Mouse (Mus musculus) adrenal gland, adult 10 weeks (tissue): ENCODE measurements around the gene Hadhb. TPM values are rescaled to one million over a fixed set of nuclear protein-coding genes. Genes with fewer than 3 reads are reported as not detected.

ENCODE experiments used
- polyA plus RNA-seq: library from polyadenylated mRNA; stranded (reverse); fragments of 350-450 nt; fragmentation: Illumina TruSeq; extraction: RNeasy Lipid Tissue Mini Kit (QIAGEN cat#74804); gene quantifications from one replicate; pipeline ENCODE4 v1.2.3, GENCODE M21; 2014; ENCODE audit warnings: low read depth, low replicate concordance

Hadhb gene
- polyA plus RNA-seq = 1,997 TPM

DNA sequence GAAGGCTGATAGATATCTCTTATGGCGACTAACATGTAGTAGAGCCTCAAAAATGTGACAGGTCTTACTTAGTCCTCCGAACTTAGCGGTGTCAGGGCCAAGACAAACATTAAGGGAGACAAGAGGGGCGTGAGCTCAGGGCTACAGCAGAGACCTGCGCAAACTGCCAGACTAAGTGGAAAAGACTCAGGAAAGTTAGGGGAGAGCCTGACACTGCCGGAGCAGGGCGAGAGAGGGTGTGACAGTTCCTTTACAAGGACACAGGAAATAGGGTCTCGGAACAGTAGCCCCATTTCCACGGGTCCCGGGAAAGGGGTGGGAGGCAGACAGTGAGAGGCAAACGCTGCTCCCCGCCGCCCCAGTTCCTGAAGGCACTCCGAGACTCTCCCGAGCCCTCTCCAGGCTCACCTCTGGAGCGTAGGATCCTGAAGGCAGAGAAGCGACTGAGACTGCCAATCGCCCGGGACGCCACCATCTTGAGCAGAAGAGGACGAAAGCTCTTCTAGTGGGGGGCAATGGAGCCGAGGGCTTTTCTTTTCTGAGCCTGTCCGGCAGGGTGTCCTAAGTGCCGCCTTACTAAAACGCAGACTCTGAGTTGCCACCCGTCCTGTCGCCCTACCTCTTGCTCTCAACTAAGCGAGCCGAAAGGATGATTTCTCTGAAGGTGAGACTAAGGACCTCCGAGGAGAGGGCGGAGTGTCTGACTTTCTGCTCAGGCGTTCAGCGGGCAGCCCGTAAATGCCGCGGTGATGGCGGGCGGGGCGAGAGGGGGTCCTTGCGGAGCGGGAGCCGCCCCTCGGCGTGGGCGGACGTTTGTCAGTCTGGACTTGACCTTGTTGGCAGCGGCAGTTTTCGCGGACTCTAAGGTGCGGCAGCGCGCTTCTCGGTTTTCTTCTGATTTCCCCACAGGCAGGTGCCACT is at the start of gene Hadhb, which contains the start of gene Hadha:
Gene Hadhb (plus strand): TSS at position 775 of the 921 bp plus-strand sequence.
Gene Hadha (minus strand): TSS at position 689 of the 921 bp plus-strand sequence.

DNA sequence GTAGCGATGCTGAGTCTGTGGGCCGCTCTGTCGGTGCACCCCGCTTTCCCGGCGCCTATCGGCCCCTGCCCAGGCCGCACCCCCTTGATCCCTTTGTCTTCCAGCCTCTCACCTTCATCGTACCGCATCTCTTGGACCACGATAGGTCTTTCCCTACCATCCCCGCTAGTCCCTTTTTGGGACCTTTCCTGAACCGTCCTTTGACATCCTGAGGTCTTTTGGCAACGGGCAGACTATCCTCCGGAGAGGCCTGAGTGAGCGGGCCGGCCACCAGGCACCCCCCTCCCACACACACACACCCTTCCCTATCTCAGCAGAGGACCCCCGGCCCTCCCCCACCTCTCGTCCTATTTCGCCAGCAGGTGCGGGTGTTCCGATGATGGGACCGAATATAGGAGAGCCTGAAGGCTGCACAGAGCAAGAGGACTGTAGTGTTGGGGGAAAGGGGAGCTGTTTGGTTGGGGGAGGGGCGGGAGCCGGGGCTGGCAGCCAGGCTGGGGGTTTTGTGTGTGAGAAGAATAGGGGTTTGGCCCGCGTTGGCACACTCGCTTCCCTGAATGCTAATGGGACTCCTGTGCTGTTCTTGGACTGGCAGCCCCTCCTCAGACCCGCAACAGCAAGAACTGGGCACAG is 49.3 kb upstream of the Hadhb start, which contains the start of gene 3110082J24Rik:
Gene 3110082J24Rik (minus strand): TSS at position 419 of the 633 bp plus-strand sequence.

DNA sequence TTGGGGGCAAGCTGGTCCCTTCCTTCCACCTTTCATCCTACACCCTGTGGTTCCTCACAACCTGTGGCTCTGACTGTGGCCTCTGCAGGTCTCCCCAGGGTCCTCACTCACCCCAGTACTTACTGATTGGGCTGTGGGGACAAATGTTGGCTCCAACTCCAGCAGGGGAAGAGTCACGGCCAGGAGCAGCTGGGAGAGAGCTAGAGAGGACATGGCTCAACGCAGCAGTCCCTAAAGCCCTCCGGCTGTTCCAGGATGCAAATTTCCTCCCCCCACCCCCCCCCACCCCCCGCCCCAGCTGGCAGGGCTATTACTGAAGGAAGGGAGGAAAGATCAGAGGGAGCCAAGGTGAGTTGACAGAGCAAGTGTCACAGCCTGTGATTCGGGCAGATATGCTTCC is 50.4 kb downstream of the Hadhb start, which contains the start of gene Adgrf3:
Gene Adgrf3 (minus strand): TSS at position 230 of the 400 bp plus-strand sequence.

DNA sequence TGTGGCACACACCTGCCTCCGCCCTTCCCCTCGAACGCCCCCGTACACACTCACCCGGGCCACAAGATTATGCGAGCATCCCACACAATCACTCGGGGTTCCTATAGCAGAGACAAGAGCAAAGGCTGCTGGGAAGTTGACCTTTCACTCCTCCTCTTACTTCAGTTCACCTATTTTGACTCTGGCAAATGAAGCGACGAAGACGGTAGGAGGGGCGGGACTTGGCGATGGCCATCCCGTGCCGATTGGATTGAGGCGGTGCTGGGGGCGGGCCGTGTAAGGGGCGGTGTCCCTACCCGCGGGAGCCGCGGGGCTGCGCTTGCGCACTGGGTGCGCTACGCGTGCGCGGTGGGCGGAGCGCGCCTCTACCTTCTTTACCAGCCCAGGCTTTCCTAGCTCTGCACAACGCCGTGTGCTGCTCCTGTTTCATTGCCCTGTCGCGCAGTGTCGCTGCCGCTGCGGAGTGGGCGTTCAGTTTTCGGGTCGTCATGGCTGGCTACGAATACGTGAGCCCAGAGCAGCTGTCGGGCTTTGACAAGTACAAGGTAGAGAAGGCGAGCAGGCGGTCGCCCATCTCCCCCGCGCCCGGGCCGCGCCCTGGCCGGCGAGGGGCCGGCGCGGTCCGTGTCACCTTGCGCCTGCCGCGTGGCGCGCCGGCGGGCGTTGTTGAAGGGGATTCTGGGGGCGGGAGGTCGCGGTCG is 77.4 kb downstream of the Hadhb start, which contains the start of gene Selenoi:
Gene Selenoi (plus strand): TSS at position 311 of the 701 bp plus-strand sequence.

Other genes starting within 250 kb of the Hadhb start
- not detected for gene Il6, start 142.1 kb upstream of the Hadhb start, polyA plus RNA-seq
- gene Tyms, start 81.6 kb upstream of the Hadhb start, polyA plus RNA-seq = 13.4 TPM
- gene Garem2, start 50.1 kb upstream of the Hadhb start, polyA plus RNA-seq = not detected
- gene 3110082J24Rik, start 49.2 kb upstream of the Hadhb start, polyA plus RNA-seq = not detected
- gene Hadha, start 86 bp upstream of the Hadhb start, polyA plus RNA-seq = 464 TPM
- gene Adgrf3, start 50.5 kb downstream of the Hadhb start, polyA plus RNA-seq = not detected
- 45.8 TPM for gene Selenoi, start 77.3 kb downstream of the Hadhb start, polyA plus RNA-seq
- not detected for gene Drc1, start 126.1 kb downstream of the Hadhb start, polyA plus RNA-seq